ENCODE assay signal across 29 mouse cellular contexts in genomic region chr6:142928551-142929309, GRCm38 (mm10). TPM values are rescaled to one million over a fixed set of nuclear protein-coding genes. Genes with fewer than 3 reads are reported as not detected.
DNase-seq lines count a peak whose midpoint lies in the region; ATAC-seq and TF ChIP-seq lines count a peak whose summit lies in the region.
"Had no signal": no experiment of that assay in that cellular context is flagged by ENCODE, and none has a peak within 500 bp of the region (broad histone marks: within the 10 kb centered on the region; RNA-seq: fewer than 3 reads in every experiment).

No protein-coding gene starts in this region.

- WGBS in forebrain, postnatal 0 days: 51% methylated on average over 16 of the region's 16 CpGs

- no peak overlapping the region for H3K9ac ChIP-seq in forebrain, postnatal 0 days
- H3K9ac ChIP-seq: heart, embryonic 12.5 days; hindbrain, embryonic 15.5 days; limb, embryonic 15.5 days; liver, embryonic 14.5 days; lung, embryonic 15.5 days; neural tube, embryonic 12.5 days had no signal

- no peak overlapping the region for H3K4me3 ChIP-seq in layer of hippocampus, adult 2 months
- no peak overlapping the region for H3K4me3 ChIP-seq in forebrain, postnatal 0 days (ENCODE audit: low read depth, low read length)
- H3K4me3 ChIP-seq: heart, embryonic 12.5 days; hindbrain, embryonic 15.5 days; limb, embryonic 15.5 days; lung, embryonic 15.5 days; megakaryocyte, embryonic 14.5 days; neural tube, embryonic 12.5 days had no signal

- no peaks in the 10 kb centered on the region for H3K9me3 ChIP-seq in forebrain, postnatal 0 days (ENCODE audit: low read length)
- H3K9me3 ChIP-seq: heart, embryonic 12.5 days; hindbrain, embryonic 15.5 days; limb, embryonic 15.5 days; lung, embryonic 15.5 days; megakaryocyte, embryonic 14.5 days; neural tube, embryonic 12.5 days had no signal

- ATAC-seq in frontal cortex, adult (ENCODE audit: low TSS enrichment): peak; percentile 84
- ATAC-seq in forebrain, postnatal 0 days: peak; percentile 48
- ATAC-seq: CD4-positive, CD25-positive, alpha-beta regulatory T cell, adult 4 months; intestine, embryonic 16.5 days had no signal

- H3K27me3 ChIP-seq in forebrain, postnatal 0 days (ENCODE audit: insufficient read depth, low read length): no peaks in the 10 kb centered on the region
- H3K27me3 ChIP-seq: heart, embryonic 12.5 days; hindbrain, embryonic 15.5 days; limb, embryonic 15.5 days; neural tube, embryonic 12.5 days had no signal

- H3K36me3 ChIP-seq in forebrain, postnatal 0 days (ENCODE audit: insufficient read depth): no peaks in the 10 kb centered on the region
- H3K36me3 ChIP-seq: heart, embryonic 12.5 days; hindbrain, embryonic 15.5 days; limb, embryonic 15.5 days; lung, embryonic 15.5 days; neural tube, embryonic 12.5 days had no signal

- no peak for DNase-seq in frontal cortex, postnatal 14 days (ENCODE audit: low spot score in 2 of 2)
- DNase-seq in layer of hippocampus, adult 2 months (ENCODE audit: low spot score in 2 of 2): peak in 1 of 2 experiments; percentile 22
- no peak for DNase-seq in layer of hippocampus, postnatal 10 days (ENCODE audit: low spot score in 2 of 2)
- peak; percentile 29 to 35 for DNase-seq in right cerebral cortex, adult 2 months (ENCODE audit: low spot score in 2 of 2)
- DNase-seq in right cerebral cortex, postnatal 14 days: no peak
- peak; percentile 36 for DNase-seq in forebrain, postnatal 0 days
- DNase-seq in adrenal gland, postnatal 36 days: no peak
- DNase-seq: cerebellum, adult 18-20 months; cerebellum, postnatal 14 days; gastrocnemius, postnatal 10 days; heart, postnatal 10 days; kidney, adult 9 months; kidney, postnatal 14 days; layer of hippocampus, postnatal 36 days; left cerebral cortex, postnatal 4 days; lung, postnatal 36 days; midbrain, embryonic 14.5 days; thymus, postnatal 14 days had no signal

- TF ChIP-seq CTCF in layer of hippocampus, adult 2 months (conservative IDR thresholded peaks at IDR 0.05): no peak
- no peak for TF ChIP-seq CTCF in forebrain, postnatal 0 days (IDR thresholded peaks at IDR 0.05; ENCODE audit: low read depth)

- H3K4me1 ChIP-seq in forebrain, postnatal 0 days (ENCODE audit: insufficient read depth): no peaks in the 10 kb centered on the region
- H3K4me1 ChIP-seq: limb, embryonic 15.5 days; lung, embryonic 15.5 days; neural tube, embryonic 12.5 days had no signal

- no peak overlapping the region for H3K4me2 ChIP-seq in forebrain, postnatal 0 days (ENCODE audit: low read depth)
- H3K4me2 ChIP-seq: heart, embryonic 12.5 days; hindbrain, embryonic 15.5 days; limb, embryonic 15.5 days; lung, embryonic 15.5 days; neural tube, embryonic 12.5 days had no signal

- H3K27ac ChIP-seq in layer of hippocampus, adult 2 months: peak overlapping the region; percentile 53
- peak overlapping the region; percentile 35; the same call in 1 of the 2 replicates for H3K27ac ChIP-seq in forebrain, postnatal 0 days (ENCODE audit: low read depth, low read length)
- H3K27ac ChIP-seq: hindbrain, embryonic 15.5 days; limb, embryonic 15.5 days; liver, embryonic 14.5 days; lung, embryonic 15.5 days; neural tube, embryonic 12.5 days had no signal

RNA-seq across cellular contexts. Expression of gene St8sia1, which starts 35.5 kb away (rescaled TPM):
- total RNA-seq in layer of hippocampus, adult 2 months (2021): 10 to 100 TPM; 34.4 to 39.1 TPM
- 10 to 100 TPM; 33.8 to 36.2 TPM for total RNA-seq in layer of hippocampus, postnatal 10 days (2021)
- 10.8 and 15.5 TPM in 2 replicates for total RNA-seq in forebrain, postnatal 0 days (2014; rRNA removed)
- polyA plus RNA-seq in forebrain, postnatal 0 days (2015; fragmentation: Nextera tagmentation; extraction: Ambion mirVana): 2.3 and 3.5 TPM in 2 replicates
- total RNA-seq in adrenal gland, postnatal 36 days (2021): 1 to 10 TPM in 1 of 2 experiments, under 1 TPM in 1; 0.40 to 1.3 TPM
- total RNA-seq: granulocyte monocyte progenitor cell, adult 5-6 weeks had no signal

Comparison
In these comparisons a context has a peak if more than half of its experiments do, and no peak if none do; other contexts are left out.
1. DNase-seq: peak in right cerebral cortex, adult 2 months (2 of 2) and forebrain, postnatal 0 days (single experiment); none in frontal cortex, postnatal 14 days (0 of 2), layer of hippocampus, postnatal 10 days (0 of 2), right cerebral cortex, postnatal 14 days (single experiment) and adrenal gland, postnatal 36 days (0 of 2).